Mouse (Mus musculus): ENCODE data around the gene Aph1a. TPM values are rescaled to one million over a fixed set of nuclear protein-coding genes. Genes with fewer than 3 reads are reported as not detected.

Aph1a gene
- total RNA-seq, 2 experiments from 2014 or later, result 113 to 114 TPM

- no peak for DNase-seq
- intact Hi-C loops (cut with DNase I), result no loop called here
Measured at GRCm38 (mm10) chr3:95942749-95943148, 49.0 kb downstream of the Aph1a start.

- intact Hi-C loops (cut with DNase I), result no loop called here
- DNase-seq, result no peak
Measured at GRCm38 (mm10) chr3:95943226-95943625, 49.5 kb downstream of the Aph1a start.

GRCm38 (mm10) chr3:95944742-95945141, 51.0 kb downstream of the Aph1a start:
- intact Hi-C loops (cut with DNase I), result no loop called here

GRCm38 (mm10) chr3:95945731-95946240, 52.0 kb downstream of the Aph1a start:
- no peak for DNase-seq
- intact Hi-C loops (cut with DNase I), result loop anchor here (2.0 kb wide), 1 partner anchor 15 kb away; no protein-coding TSS in a partner anchor

More at GRCm38 (mm10) chr3:95944742-95945141, 51.0 kb downstream of the Aph1a start:
- no peak for DNase-seq

Other genes starting within 250 kb of the Aph1a start
- gene Mcl1, start 235.2 kb upstream of the Aph1a start, total RNA-seq (2021), result 100 to 1,000 TPM; 161 to 165 TPM
- gene Adamtsl4, start 206.1 kb upstream of the Aph1a start, total RNA-seq (2021), result 10 to 100 TPM; 48.3 to 57.2 TPM
- gene Ecm1, start 154.4 kb upstream of the Aph1a start, total RNA-seq (2021), result 10 to 100 TPM; 46.0 to 59.8 TPM
- 10 to 100 TPM; 41.6 to 44.4 TPM for gene Tars2, start 133.8 kb upstream of the Aph1a start, total RNA-seq (2021)
- 10 to 100 TPM; 41.3 to 42.1 TPM for gene Rprd2, start 75.1 kb upstream of the Aph1a start, total RNA-seq (2021)
- 10 to 100 TPM; 19.2 to 27.2 TPM for gene Prpf3, start 38.1 kb upstream of the Aph1a start, total RNA-seq (2021)
- 100 to 1,000 TPM; 275 to 290 TPM for gene Mrps21, start 22.4 kb upstream of the Aph1a start, total RNA-seq (2021)
- 1 to 10 TPM; 2.8 to 3.0 TPM for gene Ciart, start 11.7 kb upstream of the Aph1a start, total RNA-seq (2021)
- 10 to 100 TPM; 24.0 to 24.6 TPM for gene BC028528, start 2.0 kb upstream of the Aph1a start, total RNA-seq (2021)
- 100 to 1,000 TPM; 153 to 157 TPM for gene Car14, start 10.7 kb downstream of the Aph1a start, total RNA-seq (2021)
- gene Anp32e, start 35.3 kb downstream of the Aph1a start, total RNA-seq (2021), result 10 to 100 TPM; 72.7 to 86.1 TPM
- 10 to 100 TPM; 92.3 to 93.0 TPM for gene Plekho1, start 102.0 kb downstream of the Aph1a start, total RNA-seq (2021)
- 10 to 100 TPM; 27.7 to 29.7 TPM for gene Vps45, start 164.5 kb downstream of the Aph1a start, total RNA-seq (2021)
- 10 to 100 TPM; 49.4 to 54.4 TPM for gene Otud7b, start 210.6 kb downstream of the Aph1a start, total RNA-seq (2021)

Measured in heart, postnatal 14 days (tissue).